Mouse (Mus musculus): ENCODE results near the gene Mrpl11. TPM values are rescaled to one million over a fixed set of nuclear protein-coding genes. Genes with fewer than 3 reads are reported as not detected.

Gene Mrpl11
- 46.3 TPM for polyA plus RNA-seq (2017; shearing (Covaris generic))

DNA sequence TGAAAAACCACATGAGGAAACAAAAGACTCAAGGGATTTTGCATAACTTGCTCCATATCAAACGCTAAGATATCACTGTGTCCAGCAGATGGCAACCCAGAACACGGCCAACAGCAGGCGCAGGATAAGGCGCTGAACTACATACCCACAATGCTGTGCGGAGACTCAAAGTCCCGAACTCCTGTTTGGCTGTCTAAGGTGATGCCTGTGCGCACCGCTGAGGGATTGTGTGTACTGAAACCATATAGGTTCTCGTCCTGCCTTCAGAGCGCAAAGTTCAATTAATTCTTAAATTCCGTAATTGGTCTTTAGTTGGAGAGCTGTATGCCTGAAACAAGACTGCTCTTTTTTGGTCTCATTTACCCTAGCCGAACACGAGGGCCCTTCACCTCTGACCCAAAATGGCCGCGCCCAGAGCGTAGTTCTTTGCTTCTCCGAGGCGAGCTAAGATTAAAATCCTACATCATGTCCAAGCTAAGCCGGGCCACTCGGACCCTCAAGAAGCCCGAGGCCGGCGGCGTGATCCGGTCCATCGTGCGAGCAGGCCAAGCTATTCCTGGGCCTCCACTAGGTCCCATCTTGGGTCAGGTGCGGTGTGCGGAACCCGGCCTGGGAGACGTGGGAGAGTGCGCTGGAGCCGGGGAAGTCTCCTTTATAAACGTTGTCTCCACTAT lies at the start of gene Mrpl11:
Gene Mrpl11, plus strand, starts transcription at position 220 of the 674 bp plus-strand sequence.

GRCm38 (mm10) chr19:4927904-4928531 lies 33.9 kb upstream of the Mrpl11 start, which contains the start of gene Dpp3:
Gene Dpp3 (minus strand): TSS chr19:4928287.

GRCm38 (mm10) chr19:4942551-4943252 lies 19.2 kb upstream of the Mrpl11 start, which contains the start of gene Peli3:
Gene Peli3 (minus strand): TSS chr19:4943127.

DNA sequence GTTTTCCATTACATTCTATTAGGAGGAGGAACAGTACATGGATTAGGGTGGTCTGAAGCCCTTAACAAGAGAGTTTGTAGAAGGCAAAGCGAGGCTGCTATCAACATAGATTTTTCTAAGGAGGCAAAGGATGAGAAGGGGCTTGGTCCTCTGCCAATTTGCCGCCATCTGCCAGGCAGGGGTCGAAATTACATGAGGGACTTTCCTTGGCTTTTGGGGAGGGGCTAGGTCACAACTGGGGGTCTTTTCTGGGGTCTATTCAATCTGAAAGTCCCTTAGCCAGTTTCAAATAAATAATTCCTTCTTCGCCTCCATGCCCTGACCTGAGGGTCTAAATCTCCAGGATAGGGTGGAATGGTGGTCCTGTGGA lies 28.3 kb downstream of the Mrpl11 start, which contains the start of gene Npas4:
Gene Npas4, minus strand, starts transcription at position 61 of the 370 bp plus-strand sequence.

Other genes with a start within 250 kb of the Mrpl11 start
- gene Rbm4b, start 205.7 kb upstream of the Mrpl11 start, polyA plus RNA-seq (2017; shearing (Covaris generic)) = 75.2 TPM
- 47.7 TPM for gene Rbm4, start 168.2 kb upstream of the Mrpl11 start, polyA plus RNA-seq (2017; shearing (Covaris generic))
- gene Gm21992, start 150.5 kb upstream of the Mrpl11 start, polyA plus RNA-seq (2017; shearing (Covaris generic)) = 28.1 TPM
- 102 TPM for gene Rbm14, start 150.5 kb upstream of the Mrpl11 start, polyA plus RNA-seq (2017; shearing (Covaris generic))
- 71.3 TPM for gene Ccs, start 122.8 kb upstream of the Mrpl11 start, polyA plus RNA-seq (2017; shearing (Covaris generic))
- not detected for gene Ccdc87, start 122.8 kb upstream of the Mrpl11 start, polyA plus RNA-seq (2017; shearing (Covaris generic))
- gene Ctsf, start 107.0 kb upstream of the Mrpl11 start, polyA plus RNA-seq (2017; shearing (Covaris generic)) = 13.9 TPM
- gene Actn3, start 84.2 kb upstream of the Mrpl11 start, polyA plus RNA-seq (2017; shearing (Covaris generic)) = not detected
- gene Zdhhc24, start 83.5 kb upstream of the Mrpl11 start, polyA plus RNA-seq (2017; shearing (Covaris generic)) = 4.3 TPM
- gene Bbs1, start 55.5 kb upstream of the Mrpl11 start, polyA plus RNA-seq (2017; shearing (Covaris generic)) = 0.37 TPM
- 59.0 TPM for gene Dpp3, start 33.9 kb upstream of the Mrpl11 start, polyA plus RNA-seq (2017; shearing (Covaris generic))
- gene Peli3, start 19.0 kb upstream of the Mrpl11 start, polyA plus RNA-seq (2017; shearing (Covaris generic)) = 1.4 TPM
- not detected for gene Npas4, start 28.2 kb downstream of the Mrpl11 start, polyA plus RNA-seq (2017; shearing (Covaris generic))
- gene Slc29a2, start 61.7 kb downstream of the Mrpl11 start, polyA plus RNA-seq (2017; shearing (Covaris generic)) = 1.3 TPM
- 3.6 TPM for gene B4gat1, start 76.7 kb downstream of the Mrpl11 start, polyA plus RNA-seq (2017; shearing (Covaris generic))
- 1.8 TPM for gene AC124502.3, start 76.7 kb downstream of the Mrpl11 start, polyA plus RNA-seq (2017; shearing (Covaris generic))
- gene Brms1, start 79.2 kb downstream of the Mrpl11 start, polyA plus RNA-seq (2017; shearing (Covaris generic)) = 82.7 TPM
- gene Rin1, start 88.3 kb downstream of the Mrpl11 start, polyA plus RNA-seq (2017; shearing (Covaris generic)) = 0.70 TPM
- not detected for gene Cd248, start 105.9 kb downstream of the Mrpl11 start, polyA plus RNA-seq (2017; shearing (Covaris generic))
- not detected for gene Tmem151a, start 123.4 kb downstream of the Mrpl11 start, polyA plus RNA-seq (2017; shearing (Covaris generic))
- gene Yif1a, start 126.4 kb downstream of the Mrpl11 start, polyA plus RNA-seq (2017; shearing (Covaris generic)) = 34.0 TPM
- gene Cnih2, start 136.4 kb downstream of the Mrpl11 start, polyA plus RNA-seq (2017; shearing (Covaris generic)) = 0.52 TPM
- 120 TPM for gene Rab1b, start 144.9 kb downstream of the Mrpl11 start, polyA plus RNA-seq (2017; shearing (Covaris generic))
- 4.6 TPM for gene Klc2, start 156.4 kb downstream of the Mrpl11 start, polyA plus RNA-seq (2017; shearing (Covaris generic))